Mouse (Mus musculus): ENCODE measurements around the gene Arf3.
"Not testable (repeated sequence)": the region's sequence is repeated elsewhere in the genome, so short reads cannot be mapped to it uniquely, and the experiment has no call there.

Arf3 gene

DNA sequence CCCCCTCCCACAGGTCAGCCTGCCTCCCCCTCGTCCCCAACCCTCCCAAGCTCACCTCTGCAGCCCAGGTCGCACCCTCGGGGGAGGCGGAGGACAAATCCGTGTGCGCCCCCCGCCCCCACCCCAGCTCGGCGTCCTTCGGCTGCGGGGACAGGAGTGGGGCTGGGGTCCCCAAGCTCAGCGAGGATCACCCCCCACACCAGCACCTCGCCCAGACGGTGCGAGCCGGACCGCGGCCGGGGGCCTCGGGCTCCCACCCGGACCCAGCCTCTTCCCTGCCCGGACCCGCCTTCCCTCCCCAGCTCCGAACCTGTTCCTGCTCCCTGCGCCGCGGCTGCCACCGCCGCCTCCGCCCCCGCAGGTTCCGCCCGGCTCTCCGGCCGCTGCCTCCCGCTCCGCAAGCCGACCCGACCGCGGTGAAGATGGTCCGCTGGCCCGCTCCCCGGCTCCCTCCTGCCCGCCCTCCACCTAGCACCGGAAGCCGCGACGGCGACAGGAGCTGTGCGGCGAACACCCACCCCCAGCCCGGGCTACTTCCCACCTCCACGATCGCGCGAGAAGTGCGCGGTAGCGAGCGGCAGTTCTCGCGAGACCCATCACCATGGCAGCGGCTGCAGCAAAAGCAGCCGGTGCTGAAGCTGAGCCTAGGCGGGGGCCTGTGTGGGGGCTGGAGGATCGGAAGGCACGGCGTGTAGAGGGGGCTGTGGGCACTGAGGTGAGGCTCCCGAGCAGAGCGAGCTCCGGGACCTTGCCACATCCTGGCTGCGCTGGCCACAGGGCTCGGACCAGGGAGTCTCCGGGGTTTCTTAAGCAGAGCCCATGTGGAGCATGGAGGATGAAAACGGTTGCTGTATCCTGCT lies at the start of gene Arf3:
Gene Arf3, minus strand, starts transcription at position 545 of the 860 bp plus-strand sequence.
- DNase-seq (ENCODE audit: low read depth, low spot score) = peak; percentile 98

DNA sequence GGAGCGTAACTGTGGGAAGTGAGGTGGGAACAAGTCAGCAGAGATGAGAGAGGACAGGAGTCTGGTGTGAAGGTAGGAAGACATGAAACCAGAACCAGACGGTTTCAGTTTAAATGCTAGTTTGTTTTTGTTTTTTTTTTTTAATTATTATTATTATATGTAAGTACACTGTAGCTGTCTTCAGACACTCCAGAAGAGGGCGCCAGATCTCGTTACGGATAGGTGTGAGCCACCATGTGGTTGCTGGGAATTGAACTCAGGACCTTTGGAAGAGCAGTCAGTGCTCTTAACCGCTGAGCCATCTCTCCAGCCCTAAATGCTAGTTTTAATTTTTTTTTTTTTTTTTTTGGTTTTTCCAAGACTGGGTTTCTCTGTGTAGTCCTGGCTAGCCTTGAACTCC lies 47.2 kb upstream of the Arf3 start:
- DNase-seq (ENCODE audit: low read depth, low spot score) = not testable (repeated sequence)

- DNase-seq (ENCODE audit: low read depth, low spot score) = no peak
Observed at GRCm38 (mm10) chr15:98809390-98809789, 46.4 kb upstream of the Arf3 start, which contains the start of gene Ddn. Gene Ddn, minus strand, starts transcription at chr15:98809490.

DNA sequence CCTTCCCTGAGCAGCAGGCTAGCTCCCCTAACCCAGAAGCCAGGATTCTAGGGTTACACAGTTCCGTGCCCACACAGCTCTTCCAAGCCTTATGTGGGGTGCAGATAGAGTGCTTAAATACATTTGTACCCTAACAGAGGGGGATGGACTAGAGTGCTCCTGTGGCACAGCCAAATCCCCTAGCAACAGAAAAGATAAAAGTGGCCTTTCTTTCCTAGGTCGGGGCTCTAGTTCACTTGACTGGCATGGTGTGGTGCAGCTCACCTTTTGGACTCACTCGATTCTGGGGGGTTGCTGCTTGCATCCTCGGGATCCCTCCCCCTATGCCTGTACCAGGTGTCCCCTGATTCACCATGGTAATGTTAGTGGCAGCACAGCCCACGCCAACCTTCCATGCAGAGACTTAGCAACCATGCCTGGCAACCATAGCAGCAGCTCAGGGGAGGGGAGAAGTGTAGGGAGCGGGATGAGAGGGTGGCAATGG lies 45.7 kb upstream of the Arf3 start:
- DNase-seq (ENCODE audit: low read depth, low spot score) = no peak

- DNase-seq (ENCODE audit: low read depth, low spot score) = peak; percentile 83
Observed at GRCm38 (mm10) chr15:98807895-98808650, 45.1 kb upstream of the Arf3 start.

DNA sequence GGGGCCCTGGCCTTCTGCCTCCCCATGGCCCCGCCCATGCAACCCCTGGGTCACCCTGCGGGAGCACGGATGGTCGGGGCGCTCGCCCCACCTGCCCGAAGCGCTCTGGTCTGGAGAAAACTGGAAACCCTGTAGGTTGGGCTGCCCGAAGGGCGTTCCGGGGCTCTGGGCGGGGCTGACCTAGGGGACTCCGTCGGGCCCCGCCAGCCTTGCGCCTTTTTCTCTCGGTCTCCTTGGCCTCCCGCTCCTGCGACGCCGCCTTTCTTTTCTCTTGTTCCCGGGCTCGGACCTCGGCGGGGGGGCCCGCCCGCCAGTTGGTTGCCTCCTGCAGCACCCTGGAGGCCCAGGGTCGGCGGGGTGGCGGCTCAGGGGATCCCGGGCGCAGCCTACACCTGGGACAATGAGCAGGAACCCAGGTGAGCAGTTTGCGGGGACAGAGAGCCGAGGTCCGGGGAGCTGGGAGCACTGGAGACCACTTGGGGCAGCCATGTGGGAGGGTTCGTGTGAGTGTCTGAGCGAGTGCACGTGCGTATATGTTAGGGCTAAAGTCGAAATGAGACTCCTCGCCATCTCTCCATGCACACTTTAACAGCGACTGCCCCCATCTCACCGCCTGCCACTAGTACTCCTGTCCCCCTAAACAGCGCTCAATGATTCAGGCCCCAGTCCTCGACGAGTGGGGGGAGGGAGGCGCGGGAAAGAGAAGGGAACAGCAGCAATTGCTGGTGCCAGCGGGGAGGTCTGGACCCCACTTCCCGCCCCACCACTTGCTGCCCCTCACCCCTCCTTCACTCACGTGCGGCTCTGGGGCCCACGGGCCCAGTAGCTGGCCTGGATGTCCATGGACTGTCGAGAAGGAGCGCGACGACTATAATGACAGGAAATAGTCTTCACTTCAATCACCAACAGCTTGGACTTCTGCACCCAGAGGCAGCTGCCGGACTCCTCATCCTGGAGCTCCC lies 44.1 kb upstream of the Arf3 start:
- peak; percentile 36 for DNase-seq (ENCODE audit: low read depth, low spot score)

DNA sequence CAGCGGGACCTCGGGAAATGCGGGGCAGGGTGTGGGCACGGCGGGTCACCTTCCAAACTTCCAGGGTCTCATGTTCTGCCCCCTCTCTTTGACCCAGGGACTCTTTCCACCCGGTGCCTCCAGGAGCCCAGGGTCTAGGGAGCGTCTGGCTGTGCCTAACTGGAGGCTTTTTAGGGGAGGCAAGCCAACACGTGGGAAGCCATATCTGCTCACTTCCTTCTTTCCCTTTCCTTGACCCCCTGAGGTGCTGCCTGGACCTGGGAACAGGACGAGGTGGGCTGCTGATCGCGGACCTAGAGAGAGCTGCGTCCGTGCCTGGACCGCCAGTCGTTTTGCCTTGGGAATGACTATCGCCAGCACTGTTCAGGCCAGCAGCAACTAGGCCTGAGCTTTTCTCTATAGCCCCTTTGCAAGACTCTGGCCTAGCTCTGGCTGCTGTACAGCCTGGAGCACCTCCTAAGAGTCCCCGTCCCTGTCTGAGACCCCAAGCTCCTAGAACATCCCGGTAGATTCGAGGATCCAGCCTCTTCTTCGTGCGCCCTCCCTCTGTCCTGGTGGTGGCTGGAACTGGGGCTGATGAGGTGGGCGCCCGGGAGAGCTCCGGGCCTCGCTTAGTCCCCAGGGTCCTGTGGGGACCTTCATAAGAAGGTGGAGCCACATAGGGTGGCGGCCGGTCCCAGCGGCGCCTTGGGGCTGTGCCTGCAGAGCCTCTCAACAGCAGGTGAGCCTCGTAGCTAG lies 43.2 kb upstream of the Arf3 start:
- no peak for DNase-seq (ENCODE audit: low read depth, low spot score)

DNA sequence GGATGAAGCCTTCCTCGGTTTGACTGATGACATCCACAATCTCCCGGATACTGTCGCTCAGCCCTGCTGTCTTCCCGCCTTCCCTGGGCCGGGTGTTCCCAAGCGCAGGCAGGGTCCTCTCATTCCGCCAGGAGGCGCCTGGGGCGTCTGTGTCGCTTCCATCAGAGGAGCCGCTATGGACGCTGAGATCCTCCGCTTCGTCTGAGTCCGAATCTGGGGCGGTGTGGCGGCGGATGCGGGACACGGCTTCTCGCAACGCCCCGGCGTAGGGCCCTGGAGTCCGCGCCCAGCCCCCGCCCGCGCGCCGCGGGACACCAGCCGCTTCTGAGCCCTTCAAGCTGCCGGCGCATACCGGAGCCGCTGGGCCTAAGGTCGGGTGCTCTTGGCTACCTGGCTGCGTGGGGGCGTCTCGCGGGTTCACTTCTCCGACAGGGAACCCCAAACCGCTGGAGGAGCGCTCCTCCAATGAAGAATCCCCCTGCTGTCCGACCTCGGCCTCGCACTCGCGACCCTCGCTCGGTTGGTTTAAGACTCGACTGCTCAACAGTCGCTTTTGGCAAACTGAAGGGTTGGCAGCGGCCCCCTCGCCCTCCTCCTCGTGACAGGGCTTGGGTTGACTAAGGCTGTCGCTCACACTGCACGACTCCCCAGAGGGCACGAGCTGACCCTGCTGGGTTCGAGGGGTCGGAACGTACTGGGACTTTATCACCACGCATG lies 42.5 kb upstream of the Arf3 start:
- DNase-seq (ENCODE audit: low read depth, low spot score) = peak; percentile 67

GRCm38 (mm10) chr15:98804054-98804453 lies 41.0 kb upstream of the Arf3 start:
- peak; percentile 85 for DNase-seq (ENCODE audit: low read depth, low spot score)

- DNase-seq (ENCODE audit: low read depth, low spot score) = no peak
Observed at GRCm38 (mm10) chr15:98802926-98803325, 39.9 kb upstream of the Arf3 start.

DNA sequence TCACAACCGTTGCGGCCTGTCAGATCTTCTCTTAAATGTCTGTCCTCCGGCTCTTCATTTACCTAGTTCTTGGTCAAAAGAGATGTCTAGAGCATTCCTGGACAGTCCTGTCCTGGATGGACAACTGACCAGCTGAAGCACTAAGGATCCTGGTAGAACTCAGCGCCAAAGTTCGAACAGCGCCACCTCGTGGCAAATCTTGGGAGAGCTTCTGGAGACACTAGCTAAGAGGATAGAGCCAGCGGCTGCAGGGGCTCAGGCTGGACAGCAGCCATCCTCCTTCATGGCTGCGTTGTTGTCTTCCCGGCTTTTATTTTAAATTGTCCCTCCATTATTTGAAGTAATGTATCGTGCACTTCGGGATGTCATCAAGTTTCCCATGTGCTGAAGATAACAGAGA lies 36.4 kb upstream of the Arf3 start:
- peak; percentile 84 for DNase-seq (ENCODE audit: low read depth, low spot score)

- no peak for DNase-seq (ENCODE audit: low read depth, low spot score)
Observed at GRCm38 (mm10) chr15:98798903-98799302, 35.9 kb upstream of the Arf3 start.

DNA sequence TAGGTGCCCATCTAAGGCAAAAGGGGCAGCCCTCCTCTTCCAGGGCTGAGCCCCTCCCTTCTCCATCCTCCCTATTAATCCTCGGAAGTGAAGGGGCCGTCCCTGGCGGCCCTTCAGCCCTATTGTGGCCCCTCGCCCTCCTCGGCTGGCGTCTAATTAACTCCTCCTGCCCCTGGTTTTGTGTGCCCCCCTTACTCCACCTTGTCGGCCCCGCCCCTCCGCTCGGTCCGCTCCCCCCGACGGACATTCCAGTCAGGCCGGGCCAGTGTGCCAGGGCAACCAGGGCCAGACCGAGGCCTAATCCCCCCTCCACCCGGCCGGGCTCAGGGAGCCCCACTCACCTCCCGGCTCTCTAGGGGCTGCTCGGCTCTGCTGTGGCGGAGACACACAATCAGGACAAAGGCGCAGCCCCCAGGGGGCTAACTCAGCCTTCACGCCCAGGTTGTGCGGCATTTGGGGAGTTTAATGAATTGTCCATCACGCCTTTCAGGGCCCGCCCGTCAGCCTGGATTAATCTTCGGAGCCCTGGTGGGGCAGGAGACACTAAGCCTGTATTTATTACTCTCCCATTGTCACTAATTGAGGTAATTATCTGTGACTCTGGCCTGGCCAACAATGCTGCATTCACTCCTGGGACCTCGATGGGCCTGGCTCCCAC lies 35.0 kb upstream of the Arf3 start:
- no peak for DNase-seq (ENCODE audit: low read depth, low spot score)

GRCm38 (mm10) chr15:98796803-98797595 lies 34.0 kb upstream of the Arf3 start:
- peak; percentile 34 for DNase-seq (ENCODE audit: low read depth, low spot score)

DNA sequence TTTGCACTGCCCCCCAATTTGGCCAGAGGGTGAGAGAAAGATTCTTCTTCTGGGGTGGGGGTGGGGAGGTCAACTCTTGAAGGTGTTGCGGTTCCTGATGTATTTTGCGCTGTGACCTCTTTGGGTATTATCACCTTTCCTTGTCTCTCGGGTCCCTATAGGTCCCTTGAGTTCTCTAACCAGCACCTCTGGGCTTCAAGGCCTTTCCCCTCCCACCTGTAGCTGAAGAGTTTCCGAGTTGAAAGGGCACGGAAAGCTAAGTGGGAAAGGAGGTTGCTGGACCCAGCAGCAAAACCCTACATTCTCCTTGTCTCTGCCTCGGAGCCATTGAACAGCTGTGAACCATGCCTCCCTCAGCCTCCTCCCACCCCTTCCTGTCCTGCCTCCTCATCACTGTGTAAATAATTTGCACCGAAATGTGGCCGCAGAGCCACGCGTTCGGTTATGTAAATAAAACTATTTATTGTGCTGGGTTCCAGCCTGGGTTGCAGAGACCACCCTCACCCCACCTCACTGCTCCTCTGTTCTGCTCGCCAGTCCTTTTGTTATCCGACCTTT lies 30.2 kb upstream of the Arf3 start:
- DNase-seq (ENCODE audit: low read depth, low spot score) = peak; percentile 46

DNA sequence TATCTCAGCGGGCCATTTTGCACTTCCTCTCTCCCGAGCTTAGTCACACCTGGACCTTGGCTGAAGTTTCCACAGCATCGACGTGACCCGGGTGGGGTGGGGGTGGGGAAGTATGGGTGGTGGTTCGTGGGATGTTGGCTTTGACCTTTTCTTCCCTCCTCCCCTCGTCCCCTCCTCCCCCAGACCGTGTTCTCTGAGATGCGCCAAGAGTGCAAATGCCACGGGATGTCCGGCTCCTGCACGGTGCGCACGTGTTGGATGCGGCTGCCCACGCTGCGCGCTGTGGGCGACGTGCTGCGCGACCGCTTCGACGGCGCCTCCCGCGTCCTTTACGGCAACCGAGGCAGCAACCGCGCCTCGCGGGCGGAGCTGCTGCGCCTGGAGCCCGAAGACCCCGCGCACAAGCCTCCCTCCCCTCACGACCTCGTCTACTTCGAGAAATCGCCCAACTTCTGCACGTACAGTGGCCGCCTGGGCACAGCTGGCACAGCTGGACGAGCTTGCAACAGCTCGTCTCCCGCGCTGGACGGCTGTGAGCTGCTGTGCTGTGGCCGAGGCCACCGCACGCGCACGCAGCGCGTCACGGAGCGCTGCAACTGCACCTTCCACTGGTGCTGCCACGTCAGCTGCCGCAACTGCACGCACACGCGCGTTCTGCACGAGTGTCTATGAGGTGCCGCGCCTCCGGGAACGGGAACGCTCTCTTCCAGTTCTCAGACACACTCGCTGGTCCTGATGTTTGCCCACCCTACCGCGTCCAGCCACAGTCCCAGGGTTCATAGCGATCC lies 29.4 kb upstream of the Arf3 start:
- peak; percentile 64 for DNase-seq (ENCODE audit: low read depth, low spot score)

- peak; percentile 41 for DNase-seq (ENCODE audit: low read depth, low spot score)
Observed at GRCm38 (mm10) chr15:98791771-98792170, 28.8 kb upstream of the Arf3 start.

GRCm38 (mm10) chr15:98791221-98791620 lies 28.2 kb upstream of the Arf3 start:
- peak; percentile 23 for DNase-seq (ENCODE audit: low read depth, low spot score)

Measured in CD4-positive, CD25-positive, alpha-beta regulatory T cell, adult 2 months (primary cell).